Mouse (Mus musculus) limb, embryonic 11.5 days (tissue): ENCODE data around the gene Arhgef10l. TPM values are rescaled to one million over a fixed set of nuclear protein-coding genes. Genes with fewer than 3 reads are reported as not detected.

Source experiments
- ATAC-seq: fragments of 200-750 bp; cut with Nextera tagmentation; 2 replicates; pipeline ENCODE4 v1.8.0; 2017; ENCODE audit warnings: low read depth; ENCODE audit not compliant: insufficient number of reproducible peaks, low FRiP score, low TSS enrichment
- DNase-seq: peaks from one replicate; pipeline ENCODE4 v3.0.0-alpha.2; 2015; ENCODE audit warnings: low spot score
- H3K27ac ChIP-seq: fragments of 300-500 bp; sonication (generic); replicated peaks from 2 replicates; pipeline ENCODE4 v1.5.1; 2014; ENCODE audit warnings: low read depth, mild to moderate bottlenecking, low read length
- H3K27me3 ChIP-seq: fragments of 300-500 bp; sonication (generic); 2 replicates; pipeline ENCODE4 v1.6.1; 2014; ENCODE audit warnings: mild to moderate bottlenecking, low read length, mixed read lengths; ENCODE audit not compliant: control insufficient read depth, insufficient read depth
- H3K36me3 ChIP-seq: fragments of 300-500 bp; sonication (generic); 2 replicates; pipeline ENCODE4 v1.6.1; 2014; ENCODE audit warnings: mild to moderate bottlenecking, low read length, moderate library complexity, mixed read lengths; ENCODE audit not compliant: control insufficient read depth, insufficient read depth
- H3K4me1 ChIP-seq: fragments of 300-500 bp; sonication (generic); 2 replicates; pipeline ENCODE4 v1.6.1; 2014; ENCODE audit warnings: low read length, mixed read lengths; ENCODE audit not compliant: control insufficient read depth, insufficient read depth
- H3K4me2 ChIP-seq: fragments of 300-500 bp; sonication (generic); 2 replicates; pipeline ENCODE4 v1.6.1; 2014; ENCODE audit warnings: low read depth, mild to moderate bottlenecking, moderate library complexity; ENCODE audit not compliant: severe bottlenecking
- H3K4me3 ChIP-seq: fragments of 300-500 bp; sonication (generic); 2 replicates; pipeline ENCODE4 v1.5.1; 2014; ENCODE audit warnings: low read depth, low read length
- H3K9ac ChIP-seq: fragments of 300-500 bp; sonication (generic); 2 replicates; pipeline ENCODE4 v1.6.1; 2014; ENCODE audit warnings: mild to moderate bottlenecking, low read length
- H3K9me3 ChIP-seq: fragments of 300-500 bp; sonication (generic); 2 replicates; pipeline ENCODE4 v1.6.1; 2016; ENCODE audit warnings: low read length; ENCODE audit not compliant: control insufficient read depth
- WGBS: fragments of 180-500 bp; shearing (Covaris S2); extraction: QIAGEN DNeasy Blood & Tissue Kit; methylation state at CpG from one replicate; pipeline ENCODE4 v1.1.7; 2014; 5-methylcytosine and 5-hydroxymethylcytosine counted together
- polyA plus RNA-seq: library from polyadenylated mRNA; unstranded; fragments of >200 nt; fragmentation: Nextera tagmentation; extraction: Ambion mirVana; gene quantifications from 2 replicates; pipeline ENCODE4 v1.2.1, GENCODE M21; 2014

The Arhgef10l gene
- polyA plus RNA-seq, 1 experiment from 2014 or later = 11.8 TPM

DNA sequence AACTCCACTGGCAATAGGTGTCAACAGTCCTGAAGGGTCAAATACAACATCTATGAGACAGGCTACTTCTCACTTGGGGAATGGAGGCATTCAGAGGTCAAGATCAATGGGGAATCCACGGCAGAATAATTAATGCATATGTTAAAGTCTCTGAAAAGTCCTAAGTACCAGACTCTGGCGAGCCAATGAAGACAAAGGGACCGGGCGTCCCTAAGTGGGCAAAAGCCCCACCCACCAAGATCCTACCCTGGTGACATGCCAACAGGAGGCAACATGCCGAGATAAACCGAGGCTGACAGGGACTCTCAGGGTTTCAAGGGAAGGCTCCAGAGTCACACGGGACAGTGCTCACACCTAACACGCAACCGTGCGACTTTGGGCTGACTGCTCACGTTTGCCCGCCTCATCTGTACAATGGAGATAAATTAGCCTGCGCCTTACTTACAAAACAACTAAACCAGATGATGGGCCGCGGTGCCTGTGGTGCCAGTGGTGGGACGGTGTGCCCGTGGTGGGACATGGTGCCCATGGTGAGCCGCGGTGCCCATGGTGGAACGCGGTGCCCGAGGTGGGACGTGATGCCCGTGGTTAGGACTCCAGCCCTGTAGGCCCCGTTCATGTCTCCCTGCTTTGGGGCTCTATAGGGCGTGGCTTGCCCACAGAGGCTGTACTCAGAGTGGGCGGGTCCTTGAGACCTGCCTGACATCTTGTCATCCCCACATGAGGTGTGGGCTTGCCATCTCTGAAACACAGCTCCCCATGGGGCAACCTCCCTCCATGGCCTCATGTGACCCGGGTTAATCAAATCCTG lies 26.2 kb downstream of the Arhgef10l start:
- Histone ChIP-seq H3K4me1 (peaks cover 8% of the 10 kb centered on the region), H3K27me3 (no peaks in the 10 kb centered on the region), H3K9me3 (no peaks in the 10 kb centered on the region; the same call in 1 of the 2 replicates), H3K27ac (no peak overlapping the region), H3K36me3 (peaks cover 5% of the 10 kb centered on the region), H3K4me3 (no peak overlapping the region), H3K4me2 (no peak overlapping the region), H3K9ac (no peak overlapping the region)
- DNase-seq (no peak), ATAC-seq (no peak)
- 92% methylated on average over 28 of the region's 28 CpGs for WGBS

- WGBS = 87% methylated on average over 5 of the region's 5 CpGs
- peaks cover 8% of the 10 kb centered on the region for H3K4me1 ChIP-seq
These were observed 27.2 kb downstream of the Arhgef10l start for GRCm38 (mm10) chr4:140638591-140638990.

GRCm38 (mm10) chr4:140637269-140637668 lies 28.5 kb downstream of the Arhgef10l start:
- Histone ChIP-seq H3K27ac (no peak overlapping the region), H3K4me1 (peaks cover 8% of the 10 kb centered on the region), H3K4me3 (no peak overlapping the region), H3K36me3 (peaks cover 1% of the 10 kb centered on the region), H3K27me3 (no peaks in the 10 kb centered on the region), H3K9ac (no peak overlapping the region), H3K4me2 (no peak overlapping the region), H3K9me3 (no peaks in the 10 kb centered on the region)
- no peak for ATAC-seq
- no peak for DNase-seq
- WGBS = 80% methylated on average over 8 of the region's 8 CpGs

More at GRCm38 (mm10) chr4:140638591-140638990, 27.2 kb downstream of the Arhgef10l start:
- no peak overlapping the region for H3K9ac ChIP-seq
- ATAC-seq (no peak), DNase-seq (no peak)
- peaks cover 5% of the 10 kb centered on the region for H3K36me3 ChIP-seq
- H3K4me2 ChIP-seq = no peak overlapping the region
- no peaks in the 10 kb centered on the region for H3K27me3 ChIP-seq
- H3K27ac ChIP-seq = no peak overlapping the region
- H3K9me3 ChIP-seq = no peaks in the 10 kb centered on the region; the same call in 1 of the 2 replicates
- H3K4me3 ChIP-seq = no peak overlapping the region

DNA sequence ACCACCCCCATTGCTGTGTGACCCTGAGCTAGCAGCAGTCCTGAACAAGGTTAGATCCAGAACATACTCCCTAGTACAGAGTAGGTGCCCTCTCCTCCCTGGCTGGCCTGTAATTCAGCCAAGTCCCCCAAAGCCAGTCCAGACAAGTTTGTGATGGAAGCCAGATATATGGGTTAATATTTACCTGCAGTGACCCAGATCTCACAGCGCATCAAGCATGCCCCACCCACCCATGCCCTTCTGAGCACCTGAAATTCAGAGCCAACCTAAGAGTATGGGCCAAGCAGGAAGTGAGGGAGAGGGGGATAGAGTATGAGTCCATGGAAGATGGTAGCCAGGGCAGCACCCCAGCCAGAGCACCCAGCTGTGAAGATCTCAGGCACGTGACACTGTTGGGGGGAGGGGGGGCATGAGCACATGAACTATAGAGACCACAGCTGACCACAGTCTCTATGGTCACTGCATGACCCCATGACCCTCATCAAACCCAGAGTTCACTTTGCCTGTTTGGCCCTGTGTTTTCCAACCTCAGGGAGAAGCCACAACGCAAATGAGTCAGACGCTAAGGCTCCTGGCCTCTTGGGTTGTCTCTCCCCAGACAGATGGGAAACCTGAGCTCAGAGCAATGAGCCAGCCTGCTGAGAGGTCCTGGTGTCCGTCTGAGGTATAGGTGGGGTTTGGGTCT lies 29.4 kb downstream of the Arhgef10l start:
- Histone ChIP-seq H3K9me3 (no peaks in the 10 kb centered on the region), H3K4me1 (peaks cover 8% of the 10 kb centered on the region), H3K4me2 (no peak overlapping the region), H3K27me3 (no peaks in the 10 kb centered on the region), H3K9ac (no peak overlapping the region), H3K4me3 (no peak overlapping the region), H3K27ac (no peak overlapping the region), H3K36me3 (no peaks in the 10 kb centered on the region; the same call in 1 of the 2 replicates)
- no peak for ATAC-seq
- no peak for DNase-seq
- 64% methylated on average over 5 of the region's 5 CpGs for WGBS

DNA sequence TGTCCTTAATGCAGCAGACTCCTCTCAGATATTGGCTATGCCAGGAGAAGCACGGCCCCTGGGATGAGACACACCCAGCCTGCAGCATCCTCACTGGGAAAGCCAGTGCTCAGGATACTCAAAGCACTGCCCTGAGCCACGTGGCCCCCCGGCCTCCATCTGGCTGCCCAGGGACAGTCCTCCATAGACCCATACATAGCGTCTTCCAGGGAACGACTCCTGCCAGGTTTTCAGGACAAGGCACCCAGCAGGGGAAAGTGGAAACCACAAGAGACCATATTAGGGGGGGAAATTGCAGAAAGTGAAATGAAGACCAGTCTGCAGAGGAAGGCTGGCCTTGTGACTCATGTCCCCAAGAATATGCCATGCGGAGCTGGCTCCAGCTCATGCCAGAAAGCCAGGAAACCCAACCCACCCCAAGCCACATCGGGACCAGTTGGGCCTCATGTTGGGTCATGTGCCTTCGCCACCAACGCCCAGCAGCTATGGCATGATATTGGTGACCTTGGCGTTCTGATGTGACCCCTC lies 30.9 kb downstream of the Arhgef10l start:
- H3K4me1 ChIP-seq = peaks cover 10% of the 10 kb centered on the region
- H3K9ac ChIP-seq = no peak overlapping the region
- no peaks in the 10 kb centered on the region; the same call in 1 of the 2 replicates for H3K36me3 ChIP-seq
- 82% methylated on average over 10 of the region's 10 CpGs for WGBS
- H3K9me3 ChIP-seq = no peaks in the 10 kb centered on the region
- no peak overlapping the region for H3K4me3 ChIP-seq
- H3K27ac ChIP-seq = no peak overlapping the region
- DNase-seq (no peak), ATAC-seq (no peak)
- H3K27me3 ChIP-seq = no peaks in the 10 kb centered on the region
- H3K4me2 ChIP-seq = no peak overlapping the region

DNA sequence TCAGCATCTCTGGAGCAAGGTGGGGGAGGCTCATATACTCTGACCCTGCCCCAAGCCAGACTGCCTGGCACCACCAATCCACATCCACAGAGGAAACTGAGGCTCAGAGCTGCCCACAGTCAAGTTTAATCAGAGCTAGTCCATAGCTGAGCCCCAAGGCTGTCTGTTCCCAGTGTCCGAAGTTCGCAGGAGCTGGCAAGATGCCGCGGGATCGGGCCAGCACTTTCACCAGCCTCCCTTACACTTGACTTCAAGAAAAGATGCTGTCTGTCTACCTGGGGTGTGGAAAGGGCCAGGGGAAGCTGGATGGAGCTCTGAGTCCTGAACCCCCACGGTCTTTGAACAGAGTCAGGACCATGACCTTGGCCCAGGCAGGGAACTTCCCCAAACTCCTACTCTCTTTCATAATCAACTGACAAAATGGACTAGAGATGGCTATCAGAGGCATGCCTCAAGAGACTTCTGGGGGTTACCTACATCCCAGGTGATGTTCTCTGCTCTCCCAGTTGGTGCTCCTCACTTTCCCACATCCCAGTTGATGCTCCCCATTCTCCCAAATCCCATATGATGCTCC lies 34.4 kb downstream of the Arhgef10l start:
- DNase-seq (no peak), ATAC-seq (no peak)
- Histone ChIP-seq H3K4me3 (no peak overlapping the region), H3K27ac (no peak overlapping the region), H3K27me3 (no peaks in the 10 kb centered on the region), H3K36me3 (no peaks in the 10 kb centered on the region), H3K4me2 (no peak overlapping the region), H3K4me1 (peaks cover 10% of the 10 kb centered on the region), H3K9me3 (no peaks in the 10 kb centered on the region), H3K9ac (no peak overlapping the region)
- 81% methylated on average over 6 of the region's 6 CpGs for WGBS

- H3K4me2 ChIP-seq = no peak overlapping the region
- DNase-seq = no peak
- 65% methylated on average over 15 of the region's 15 CpGs for WGBS
- H3K9ac ChIP-seq = no peak overlapping the region
- H3K4me1 ChIP-seq = peaks cover 6% of the 10 kb centered on the region
- H3K9me3 ChIP-seq = no peaks in the 10 kb centered on the region
- ATAC-seq = no peak
- no peak overlapping the region for H3K27ac ChIP-seq
- no peaks in the 10 kb centered on the region for H3K36me3 ChIP-seq
- H3K4me3 ChIP-seq = no peak overlapping the region
- no peaks in the 10 kb centered on the region for H3K27me3 ChIP-seq
These were observed 35.1 kb downstream of the Arhgef10l start for GRCm38 (mm10) chr4:140630651-140631241.

DNA sequence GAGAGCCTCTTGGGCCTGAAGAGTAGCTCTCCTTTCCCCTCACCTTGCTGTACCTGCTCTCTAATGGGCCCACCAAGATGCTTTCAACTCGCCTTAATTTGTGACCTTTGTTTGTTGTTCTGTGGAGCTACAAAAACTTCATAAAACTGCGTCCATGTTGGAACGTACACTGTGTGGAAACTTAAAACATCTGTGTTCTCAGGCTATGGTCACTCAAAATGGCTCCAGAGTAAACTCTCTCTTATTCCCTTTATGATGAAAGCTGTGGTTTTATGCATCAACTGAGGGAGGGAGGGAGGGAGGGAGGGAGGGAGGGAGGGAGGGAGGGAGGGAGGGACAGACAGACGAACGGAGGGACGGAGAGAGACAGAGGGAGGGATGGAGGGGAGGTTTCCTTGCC lies 35.7 kb downstream of the Arhgef10l start:
- no peak overlapping the region for H3K27ac ChIP-seq
- ATAC-seq (no peak), DNase-seq (no peak)
- no peak overlapping the region for H3K4me3 ChIP-seq
- no peaks in the 10 kb centered on the region for H3K9me3 ChIP-seq
- no peaks in the 10 kb centered on the region for H3K27me3 ChIP-seq
- no peak overlapping the region for H3K4me2 ChIP-seq
- H3K4me1 ChIP-seq = peaks cover 10% of the 10 kb centered on the region
- WGBS = 60% methylated on average over 6 of the region's 6 CpGs
- H3K9ac ChIP-seq = no peak overlapping the region
- no peaks in the 10 kb centered on the region for H3K36me3 ChIP-seq
